Mouse (Mus musculus) kidney, postnatal 10 days (tissue): ENCODE data around the gene Dmrtc1b.
"Not testable (repeated sequence)": the region's sequence is repeated elsewhere in the genome, so short reads cannot be mapped to it uniquely, and the experiment has no call there.

Experiments
- DNase-seq: peaks from one replicate; pipeline ENCODE4 v3.0.0; 2021; ENCODE audit warnings: mixed read lengths

Gene Dmrtc1b

GRCm38 (mm10) chrX:102707535-102707934 is at the start of gene Dmrtc1b, which contains the start of gene Gm9112:
Gene Dmrtc1b (plus strand): TSS chrX:102707865.
Gene Gm9112 (minus strand): TSS chrX:102707635.
- DNase-seq, result not testable (repeated sequence)

GRCm38 (mm10) chrX:102660712-102661111 is 47.0 kb upstream of the Dmrtc1b start:
- DNase-seq, result peak; percentile 32

GRCm38 (mm10) chrX:102666641-102667040 is 41.0 kb upstream of the Dmrtc1b start:
- DNase-seq, result no peak

GRCm38 (mm10) chrX:102684706-102685105 is 23.0 kb upstream of the Dmrtc1b start:
- DNase-seq, result not testable (repeated sequence)

GRCm38 (mm10) chrX:102686872-102687271 is 20.8 kb upstream of the Dmrtc1b start, which contains the start of gene Gm3880:
Gene Gm3880 (minus strand): TSS chrX:102686972.
- not testable (repeated sequence) for DNase-seq

- peak; percentile 39 for DNase-seq
These were observed 18.4 kb upstream of the Dmrtc1b start for GRCm38 (mm10) chrX:102689252-102689651.

- DNase-seq, result peak; percentile 49
These were observed 7.0 kb upstream of the Dmrtc1b start for GRCm38 (mm10) chrX:102700636-102701035.

- not testable (repeated sequence) for DNase-seq
These were observed 16.6 kb downstream of the Dmrtc1b start for GRCm38 (mm10) chrX:102724226-102724625.
